Mouse (Mus musculus) intestine, postnatal 0 days (tissue): ENCODE measurements at regions not wholly inside any gene's neighbourhood (a gene's known extent, or its start where the extent isn't known, plus 50 kb on each side); places are given as distances from the start of the nearest gene placed in this dataset.

Experiments
- ATAC-seq: fragments of 200-750 bp; cut with Nextera tagmentation; 2 replicates; pipeline ENCODE4 v1.8.0; 2017; ENCODE audit warnings: mild to moderate bottlenecking, moderate TSS enrichment, moderate library complexity
- H3K27ac ChIP-seq: fragments of 300-500 bp; sonication (generic); 2 replicates; pipeline ENCODE4 v1.5.1; 2014; ENCODE audit warnings: mild to moderate bottlenecking, low read depth, low read length, moderate library complexity
- H3K27me3 ChIP-seq: fragments of 300-500 bp; sonication (generic); replicated peaks from 2 replicates; pipeline ENCODE4 v1.6.1; 2014; ENCODE audit warnings: low read length, mixed read lengths; ENCODE audit not compliant: control insufficient read depth, insufficient read depth
- H3K36me3 ChIP-seq: fragments of 300-500 bp; sonication (generic); 2 replicates; pipeline ENCODE4 v1.6.1; 2014; ENCODE audit warnings: mild to moderate bottlenecking, moderate library complexity; ENCODE audit not compliant: control insufficient read depth, insufficient read depth
- H3K4me1 ChIP-seq: fragments of 300-500 bp; sonication (generic); replicated peaks from 2 replicates; pipeline ENCODE4 v1.6.1; 2014; ENCODE audit warnings: antibody characterized with exemption, low read length, mixed read lengths; ENCODE audit not compliant: control insufficient read depth, insufficient read depth
- H3K4me2 ChIP-seq: fragments of 300-500 bp; sonication (generic); replicated peaks from 2 replicates; pipeline ENCODE4 v1.6.1; 2014; ENCODE audit warnings: low read depth, mild to moderate bottlenecking, moderate library complexity
- H3K4me3 ChIP-seq: fragments of 300-500 bp; sonication (generic); 2 replicates; pipeline ENCODE4 v1.5.1; 2014; ENCODE audit warnings: low read depth, low read length
- H3K9ac ChIP-seq: fragments of 300-500 bp; sonication (generic); 2 replicates; pipeline ENCODE4 v1.6.1; 2014; ENCODE audit warnings: mild to moderate bottlenecking, low read depth, low read length
- H3K9me3 ChIP-seq: fragments of 300-500 bp; sonication (generic); 2 replicates; pipeline ENCODE4 v1.6.1; 2016; ENCODE audit warnings: mixed run types; ENCODE audit not compliant: control insufficient read depth
- CTCF ChIP-seq: sonication (generic); IDR thresholded peaks from 2 replicates; pipeline ENCODE4 v1.5.1; 2016; ENCODE audit warnings: low read depth, mild to moderate bottlenecking, control low read depth, antibody characterized with exemption, moderate library complexity
- whole genome bisulfite sequencing: fragments of 180-500 bp; shearing (Covaris S2); extraction: QIAGEN DNeasy Blood & Tissue Kit; methylation state at CpG from one replicate; pipeline ENCODE4 v1.1.7; 2014; 5-methylcytosine and 5-hydroxymethylcytosine counted together

GRCm38 (mm10) chr10:54532581-54532980, 456.2 kb upstream of the Man1a start:
- no peaks in the 10 kb centered on the region for H3K36me3 ChIP-seq

GRCm38 (mm10) chr10:54510776-54511175, 434.4 kb upstream of the Man1a start:
- Histone ChIP-seq H3K4me3 (no peak overlapping the region), H3K4me1 (no peaks in the 10 kb centered on the region), H3K27me3 (no peaks in the 10 kb centered on the region), H3K9ac (no peak overlapping the region), H3K27ac (no peak overlapping the region), H3K9me3 (no peaks in the 10 kb centered on the region), H3K4me2 (no peak overlapping the region), H3K36me3 (no peaks in the 10 kb centered on the region)
- TF ChIP-seq CTCF = no peak
- ATAC-seq = no peak

More at GRCm38 (mm10) chr10:54532581-54532980, 456.2 kb upstream of the Man1a start:
- no peak for TF ChIP-seq CTCF
- no peak overlapping the region for H3K4me3 ChIP-seq
- no peaks in the 10 kb centered on the region for H3K27me3 ChIP-seq
- H3K9me3 ChIP-seq = no peaks in the 10 kb centered on the region; the same call in 1 of the 2 replicates
- no peak overlapping the region for H3K27ac ChIP-seq
- 96% methylated on average over 7 of the region's 7 CpGs for WGBS
- no peak overlapping the region for H3K9ac ChIP-seq
- ATAC-seq = no peak
- H3K4me2 ChIP-seq = no peak overlapping the region
- no peaks in the 10 kb centered on the region for H3K4me1 ChIP-seq

GRCm38 (mm10) chr10:54509766-54510165, 433.4 kb upstream of the Man1a start:
- Histone ChIP-seq H3K36me3 (no peaks in the 10 kb centered on the region), H3K27me3 (no peaks in the 10 kb centered on the region), H3K4me2 (no peak overlapping the region), H3K4me1 (no peaks in the 10 kb centered on the region), H3K9me3 (no peaks in the 10 kb centered on the region), H3K27ac (no peak overlapping the region), H3K4me3 (no peak overlapping the region), H3K9ac (no peak overlapping the region)
- TF ChIP-seq CTCF = no peak
- no peak for ATAC-seq
